Mouse (Mus musculus) limb, embryonic 15.5 days (tissue): ENCODE data around the gene Ckmt2. TPM values are rescaled to one million over a fixed set of nuclear protein-coding genes. Genes with fewer than 3 reads are reported as not detected.

ENCODE experiments used
- polyA plus RNA-seq: library from polyadenylated mRNA; unstranded; fragments of >200 nt; fragmentation: Nextera tagmentation; extraction: Ambion mirVana; gene quantifications from 2 replicates; pipeline ENCODE4 v1.2.1, GENCODE M21; 2015

Ckmt2 gene
- polyA plus RNA-seq, 1 experiment from 2014 or later, result 2.5 TPM

Other genes starting within 250 kb of the Ckmt2 start
- gene Acot12, start 135.4 kb downstream of the Ckmt2 start, polyA plus RNA-seq, result 0.29 TPM in 1 of 2 replicates, not detected in the other
- 30.8 and 34.1 TPM in 2 replicates for gene Zcchc9, start 69.2 kb downstream of the Ckmt2 start, polyA plus RNA-seq